Mouse (Mus musculus): Measurements from ENCODE around the gene Cdk11b. TPM values are rescaled to one million over a fixed set of nuclear protein-coding genes. Genes with fewer than 3 reads are reported as not detected.

The Cdk11b gene
- polyA plus RNA-seq, 1 experiment from 2014 or later: 56.3 TPM

DNA sequence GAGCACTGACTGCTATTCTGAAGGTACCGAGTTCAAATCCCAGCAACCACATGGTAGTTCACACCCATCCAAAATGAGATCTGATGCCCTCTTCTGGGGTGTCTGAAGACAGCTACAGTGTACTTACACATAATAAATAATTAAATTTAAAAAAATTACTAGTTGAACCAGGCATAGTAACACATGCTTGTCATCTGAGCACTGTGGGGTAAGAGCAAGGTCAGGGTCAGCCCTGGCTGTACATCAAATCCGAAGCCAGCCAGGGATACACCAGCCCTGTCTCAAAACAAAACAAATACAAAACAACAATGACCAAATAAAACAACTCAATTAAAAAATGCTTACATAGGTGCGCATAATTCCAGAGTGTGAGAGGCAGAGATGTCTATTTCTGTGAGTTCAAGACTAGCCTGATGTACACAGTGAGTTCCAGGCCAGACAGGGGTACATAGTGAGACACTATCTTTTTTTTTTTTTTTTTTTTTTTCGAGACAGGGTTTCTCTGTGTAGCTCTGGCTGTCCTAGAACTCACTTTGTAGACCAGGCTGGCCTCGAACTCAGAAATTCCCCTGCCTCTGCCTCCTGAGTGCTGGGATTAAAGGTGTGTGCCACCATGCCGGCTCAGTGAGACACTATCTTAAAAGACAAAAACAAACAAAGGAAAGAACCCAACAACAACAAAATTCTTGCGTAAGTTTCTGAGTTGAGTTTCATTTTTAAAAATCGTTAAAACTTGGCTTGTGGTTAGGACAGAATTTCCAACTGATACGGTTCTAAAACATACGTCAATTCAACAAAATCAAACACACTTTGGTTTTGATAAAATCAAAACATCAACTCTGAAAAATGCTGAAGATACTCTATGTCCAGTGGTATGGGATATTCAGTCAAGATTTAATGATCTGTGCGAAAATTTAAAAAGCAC is 24.5 kb upstream of the Cdk11b start:
- H3K36me3 ChIP-seq (ENCODE audit: insufficient read depth): peaks cover 14% of the 10 kb centered on the region; the same call in 1 of the 2 replicates
- no peak for TF ChIP-seq CTCF (IDR thresholded peaks at IDR 0.05; ENCODE audit: low read depth)
- H3K4me1 ChIP-seq (ENCODE audit: insufficient read depth): 0 out of 2 replicates have a peak, but pooled peaks cover 2% of the 10 kb centered on the region
- DNase-seq: no peak
- no peaks in the 10 kb centered on the region for H3K9me3 ChIP-seq (ENCODE audit: low read depth, low read length)
- WGBS: 80% methylated on average over 10 of the region's 11 CpGs
- H3K4me2 ChIP-seq: peak overlapping the region; percentile 89
- peak overlapping the region; percentile 99 for H3K27ac ChIP-seq (ENCODE audit: low read depth)
- ATAC-seq (ENCODE audit: insufficient read depth): no peak
- H3K27me3 ChIP-seq (ENCODE audit: insufficient read depth, low read length): no peaks in the 10 kb centered on the region
- peak overlapping the region; percentile 93 for H3K9ac ChIP-seq
- peak overlapping the region; percentile 98 for H3K4me3 ChIP-seq (ENCODE audit: low read depth, low read length)

DNA sequence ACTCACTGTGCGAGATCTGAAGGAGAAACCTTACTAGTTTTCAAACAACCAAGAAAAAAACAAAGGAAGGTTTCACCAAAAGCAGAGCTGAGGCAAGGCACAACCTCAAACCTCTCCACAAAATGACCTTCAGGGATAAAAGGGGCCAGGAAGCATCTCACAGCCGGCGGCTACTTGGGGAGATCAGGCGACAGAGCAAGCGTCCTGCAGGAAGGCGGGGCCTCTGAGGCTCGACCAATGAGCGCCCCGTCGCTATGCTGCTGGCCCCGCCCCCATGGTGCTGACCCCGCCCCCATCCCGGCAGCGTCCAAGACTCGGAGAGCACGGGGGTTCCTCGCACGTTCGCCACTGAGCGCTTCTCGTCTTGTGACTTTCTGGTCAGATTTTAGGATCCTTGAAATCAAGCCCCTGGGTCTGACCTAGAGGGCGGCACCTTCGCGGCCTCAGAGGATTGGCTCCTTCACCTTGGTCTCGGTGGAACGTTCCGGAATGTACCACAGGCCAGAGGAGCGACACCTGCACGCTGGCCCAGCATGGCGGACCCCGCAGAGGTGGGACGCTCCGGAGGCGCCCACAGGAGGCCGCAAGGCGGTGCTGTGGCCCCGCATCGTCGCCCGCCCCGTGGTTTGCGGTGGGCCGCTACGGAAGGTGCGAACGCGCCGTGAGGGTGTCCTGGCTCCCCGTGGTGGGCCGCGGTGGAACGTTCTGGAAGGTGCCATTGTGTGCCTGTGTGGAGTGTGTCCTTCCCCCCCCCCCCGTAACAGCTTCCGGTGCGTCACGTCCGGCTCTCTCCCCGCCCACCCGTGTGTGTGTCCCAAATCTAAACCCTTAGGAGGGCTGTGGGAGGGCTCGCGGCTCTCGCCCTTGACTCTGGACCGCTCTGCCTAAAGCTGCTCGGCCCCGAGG is 23.3 kb upstream of the Cdk11b start, which contains the start of gene Slc35e2:
Gene Slc35e2, plus strand, starts transcription at position 326 of the 906 bp plus-strand sequence.
- peak within 1 kb of the TSS; percentile 99 for H3K27ac ChIP-seq (ENCODE audit: low read depth)
- H3K4me2 ChIP-seq: peak within 1 kb of the TSS; percentile 89
- DNase-seq (peak; percentile 95), ATAC-seq (ENCODE audit: insufficient read depth) (peak; percentile 97)
- H3K9me3 ChIP-seq (ENCODE audit: low read depth, low read length): no peaks in the 10 kb centered on the region
- 0 out of 2 replicates have a peak, but pooled peaks cover 2% of the 10 kb centered on the region for H3K4me1 ChIP-seq (ENCODE audit: insufficient read depth)
- no peaks in the 10 kb centered on the region for H3K27me3 ChIP-seq (ENCODE audit: insufficient read depth, low read length)
- H3K4me3 ChIP-seq (ENCODE audit: low read depth, low read length): peak within 1 kb of the TSS; percentile 98
- peak within 1 kb of the TSS; percentile 93 for H3K9ac ChIP-seq
- H3K36me3 ChIP-seq (ENCODE audit: insufficient read depth): peaks cover 24% of the 10 kb centered on the region
- under 1% methylated on average over 59 of the region's 65 CpGs for WGBS
- peak; percentile 38 for TF ChIP-seq CTCF (IDR thresholded peaks at IDR 0.05; ENCODE audit: low read depth)

DNA sequence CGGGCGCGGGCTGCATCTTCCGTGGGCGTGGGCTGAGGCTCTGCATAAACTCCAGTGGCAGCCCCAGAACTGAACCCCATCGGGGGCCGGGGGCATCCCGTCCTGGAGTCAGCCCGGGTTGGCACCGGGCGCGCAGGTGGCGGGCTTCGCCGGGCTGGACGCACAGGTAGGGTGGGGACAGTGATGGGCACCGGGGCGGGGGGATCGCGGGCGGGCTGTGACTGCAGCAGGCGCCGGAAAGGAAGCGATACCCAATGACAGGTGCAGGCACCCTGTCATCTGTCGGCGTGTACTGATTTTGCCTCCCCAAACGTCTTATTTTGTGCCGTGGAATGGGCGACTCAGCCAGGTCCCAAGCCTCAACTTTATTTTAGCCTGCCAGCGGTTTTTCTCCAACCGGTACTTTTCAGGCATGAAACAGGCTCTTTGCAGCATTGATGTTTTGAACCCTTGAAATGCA is 22.6 kb upstream of the Cdk11b start:
- ATAC-seq (ENCODE audit: insufficient read depth): no peak
- Histone ChIP-seq H3K9me3 (ENCODE audit: low read depth, low read length) (no peaks in the 10 kb centered on the region), H3K36me3 (ENCODE audit: insufficient read depth) (peaks cover 24% of the 10 kb centered on the region), H3K27me3 (ENCODE audit: insufficient read depth, low read length) (no peaks in the 10 kb centered on the region), H3K4me2 (peak overlapping the region; percentile 89), H3K9ac (peak overlapping the region; percentile 93), H3K27ac (ENCODE audit: low read depth) (peak overlapping the region; percentile 99), H3K4me1 (ENCODE audit: insufficient read depth) (0 out of 2 replicates have a peak, but pooled peaks cover 2% of the 10 kb centered on the region), H3K4me3 (ENCODE audit: low read depth, low read length) (peak overlapping the region; percentile 98)
- DNase-seq: no peak
- TF ChIP-seq CTCF (IDR thresholded peaks at IDR 0.05; ENCODE audit: low read depth): no peak
- WGBS: 2% methylated on average over 30 of the region's 31 CpGs

DNA sequence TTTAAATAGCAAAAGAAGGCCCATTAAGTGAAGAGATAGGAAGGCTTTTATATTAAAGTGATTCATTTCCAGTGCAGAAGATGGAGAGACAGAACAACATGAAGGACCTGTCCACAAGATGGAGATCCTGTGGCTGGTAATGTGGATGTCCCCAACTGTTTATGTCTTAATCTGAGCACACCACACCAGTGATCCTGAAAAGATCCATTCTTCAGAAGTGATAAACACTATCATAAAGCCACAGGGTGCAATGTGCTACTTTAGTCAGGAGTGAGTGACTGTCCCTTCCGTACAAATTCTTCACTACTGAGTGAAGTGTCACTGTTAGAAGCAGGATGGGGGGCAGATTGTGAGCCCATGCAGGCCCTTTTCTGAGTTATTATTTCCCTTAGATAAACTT is 21.9 kb upstream of the Cdk11b start:
- 77% methylated on average over 1 of the region's 1 CpGs for WGBS
- H3K9ac ChIP-seq: peak overlapping the region; percentile 93; the same call in 1 of the 2 replicates
- no peak for TF ChIP-seq CTCF (IDR thresholded peaks at IDR 0.05; ENCODE audit: low read depth)
- peak overlapping the region; percentile 98 for H3K4me3 ChIP-seq (ENCODE audit: low read depth, low read length)
- DNase-seq: no peak
- H3K4me2 ChIP-seq: peak overlapping the region; percentile 89
- peaks cover 24% of the 10 kb centered on the region for H3K36me3 ChIP-seq (ENCODE audit: insufficient read depth)
- H3K9me3 ChIP-seq (ENCODE audit: low read depth, low read length): no peaks in the 10 kb centered on the region
- H3K4me1 ChIP-seq (ENCODE audit: insufficient read depth): 0 out of 2 replicates have a peak, but pooled peaks cover 2% of the 10 kb centered on the region
- no peaks in the 10 kb centered on the region for H3K27me3 ChIP-seq (ENCODE audit: insufficient read depth, low read length)
- ATAC-seq (ENCODE audit: insufficient read depth): no peak
- no peak overlapping the region for H3K27ac ChIP-seq (ENCODE audit: low read depth)

DNA sequence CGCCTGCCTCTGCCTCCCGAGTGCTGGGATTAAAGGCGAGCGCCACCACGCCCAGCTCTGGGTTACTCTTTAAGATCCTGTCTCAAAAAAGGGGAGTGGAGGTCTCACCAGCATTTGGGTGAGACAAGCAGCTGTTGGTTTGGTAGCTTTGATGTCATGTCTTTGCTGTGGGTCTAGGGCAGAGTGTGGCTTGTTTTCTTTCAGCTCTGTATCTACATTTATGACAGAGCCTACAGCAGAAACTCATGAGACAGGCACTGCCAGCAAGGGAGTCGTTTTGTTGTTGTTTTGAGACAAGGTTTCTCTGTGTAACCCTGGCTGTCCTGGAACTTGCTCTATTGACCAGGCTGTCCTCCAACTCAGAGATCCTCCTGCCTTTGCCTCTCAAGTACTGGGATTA is 20.9 kb upstream of the Cdk11b start:
- ATAC-seq (ENCODE audit: insufficient read depth): no peak
- no peak overlapping the region for H3K27ac ChIP-seq (ENCODE audit: low read depth)
- TF ChIP-seq CTCF (IDR thresholded peaks at IDR 0.05; ENCODE audit: low read depth): no peak
- peaks cover 24% of the 10 kb centered on the region for H3K36me3 ChIP-seq (ENCODE audit: insufficient read depth)
- no peak overlapping the region for H3K4me3 ChIP-seq (ENCODE audit: low read depth, low read length)
- H3K27me3 ChIP-seq (ENCODE audit: insufficient read depth, low read length): no peaks in the 10 kb centered on the region
- H3K9ac ChIP-seq: no peak overlapping the region
- 94% methylated on average over 6 of the region's 6 CpGs for WGBS
- 0 out of 2 replicates have a peak, but pooled peaks cover 2% of the 10 kb centered on the region for H3K4me1 ChIP-seq (ENCODE audit: insufficient read depth)
- H3K9me3 ChIP-seq (ENCODE audit: low read depth, low read length): no peaks in the 10 kb centered on the region
- H3K4me2 ChIP-seq: no peak overlapping the region
- DNase-seq: no peak

DNA sequence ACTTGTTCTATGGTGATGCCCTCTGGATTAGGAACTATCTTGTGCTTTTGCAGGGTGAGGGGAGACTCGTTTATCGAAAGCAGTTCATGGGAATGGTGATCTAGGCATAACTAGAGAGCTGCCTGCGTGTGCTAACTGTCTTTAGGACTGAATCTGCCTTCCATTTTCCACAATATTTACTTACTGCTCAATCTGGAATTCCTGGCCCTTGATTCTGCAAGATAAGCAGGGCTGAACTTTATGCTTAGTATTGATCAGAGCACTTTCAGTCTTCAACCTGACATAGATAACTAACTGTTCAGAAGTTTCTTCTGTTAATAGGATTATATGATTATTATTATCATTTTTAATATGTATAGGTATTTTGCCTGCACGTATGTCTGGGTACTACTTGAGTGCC is 19.5 kb upstream of the Cdk11b start:
- Histone ChIP-seq H3K4me1 (ENCODE audit: insufficient read depth) (0 out of 2 replicates have a peak, but pooled peaks cover 2% of the 10 kb centered on the region), H3K27me3 (ENCODE audit: insufficient read depth, low read length) (no peaks in the 10 kb centered on the region), H3K9me3 (ENCODE audit: low read depth, low read length) (no peaks in the 10 kb centered on the region), H3K27ac (ENCODE audit: low read depth) (no peak overlapping the region), H3K36me3 (ENCODE audit: insufficient read depth) (peaks cover 34% of the 10 kb centered on the region), H3K4me3 (ENCODE audit: low read depth, low read length) (no peak overlapping the region), H3K9ac (no peak overlapping the region), H3K4me2 (no peak overlapping the region)
- 87% methylated on average over 4 of the region's 4 CpGs for WGBS
- DNase-seq (no peak), ATAC-seq (ENCODE audit: insufficient read depth) (no peak)
- TF ChIP-seq CTCF (IDR thresholded peaks at IDR 0.05; ENCODE audit: low read depth): no peak
